Mouse (Mus musculus) left cerebral cortex, adult 9 months (tissue): ENCODE data around the gene Mphosph6.

Source experiments
- DNase-seq, 2 experiments: peaks; one replicate each; pipeline ENCODE4 v3.0.0; 2022; ENCODE audit warnings: low spot score in 2 of 2

Gene Mphosph6

DNA sequence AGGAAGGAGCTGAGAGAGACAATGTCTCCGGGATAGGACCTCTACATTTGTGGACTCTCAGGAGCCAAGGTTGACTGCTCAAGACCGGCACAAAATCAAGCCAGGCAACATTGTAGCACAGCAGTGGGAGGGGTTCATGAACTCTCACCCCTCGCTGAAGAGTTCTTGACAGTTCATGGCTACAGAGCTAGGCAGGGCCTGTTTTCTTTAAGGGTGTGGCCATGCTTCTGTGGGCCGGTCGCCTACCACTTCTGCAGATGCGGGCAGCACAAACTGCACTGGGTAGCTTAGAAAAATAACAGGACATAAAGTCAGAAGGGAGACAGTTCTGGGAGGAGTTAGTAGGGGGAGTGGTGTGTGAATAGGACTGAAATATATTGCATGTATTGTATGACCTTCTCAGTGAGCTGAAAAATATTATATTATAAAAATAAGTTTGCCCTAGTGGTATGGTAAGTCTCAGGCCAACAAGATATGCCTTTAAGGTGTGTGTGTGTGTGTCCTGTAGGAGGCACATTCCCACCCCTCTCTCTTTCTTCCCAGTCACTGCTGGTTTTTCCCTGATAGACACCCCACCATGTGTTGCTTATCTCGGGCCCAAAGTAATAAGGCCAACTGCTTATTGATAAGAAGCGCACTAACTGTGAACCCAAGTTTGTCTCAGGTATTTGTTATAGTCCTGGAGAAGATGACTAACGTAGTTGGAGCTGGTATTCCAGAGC is 30.5 kb downstream of the Mphosph6 start:
- DNase-seq = no peak

DNA sequence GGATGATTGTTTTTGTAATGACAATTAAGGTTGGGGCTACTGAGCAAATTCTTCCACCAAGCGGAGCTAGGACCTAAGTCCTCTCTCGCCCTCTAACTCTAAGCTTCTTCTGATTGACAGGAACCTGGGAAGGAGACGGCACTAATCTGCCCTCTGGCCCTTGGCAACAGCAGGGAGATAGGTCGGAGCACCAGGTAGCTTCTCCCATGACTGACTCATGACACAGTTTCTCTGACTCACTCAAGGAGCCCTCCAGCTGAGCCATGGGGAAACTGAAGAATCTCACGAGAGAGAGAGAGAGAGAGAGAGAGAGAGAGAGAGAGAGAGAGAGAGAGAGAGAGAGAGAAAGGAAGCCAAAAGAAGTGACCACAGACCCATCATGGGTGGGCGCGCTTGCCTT is 32.8 kb downstream of the Mphosph6 start:
- DNase-seq = no peak

DNA sequence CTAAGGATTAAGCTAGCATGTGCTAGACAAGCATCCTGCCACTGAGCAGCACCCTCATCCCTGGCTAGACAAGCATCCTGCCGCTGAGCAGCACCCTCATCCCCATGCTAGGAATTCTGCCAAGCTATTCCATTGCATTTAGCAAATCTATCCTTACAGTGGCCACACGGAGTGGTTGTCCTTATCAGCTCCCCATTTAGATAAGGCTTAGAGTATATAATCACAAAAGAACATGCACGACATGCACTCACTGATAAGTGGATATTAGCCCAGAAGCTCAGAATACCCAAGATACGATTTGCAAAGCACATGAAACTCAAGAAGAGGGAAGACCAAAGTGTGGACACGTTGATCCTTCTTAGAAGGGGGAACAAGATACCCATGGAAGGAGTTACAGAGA is 35.8 kb downstream of the Mphosph6 start:
- DNase-seq = no peak

DNA sequence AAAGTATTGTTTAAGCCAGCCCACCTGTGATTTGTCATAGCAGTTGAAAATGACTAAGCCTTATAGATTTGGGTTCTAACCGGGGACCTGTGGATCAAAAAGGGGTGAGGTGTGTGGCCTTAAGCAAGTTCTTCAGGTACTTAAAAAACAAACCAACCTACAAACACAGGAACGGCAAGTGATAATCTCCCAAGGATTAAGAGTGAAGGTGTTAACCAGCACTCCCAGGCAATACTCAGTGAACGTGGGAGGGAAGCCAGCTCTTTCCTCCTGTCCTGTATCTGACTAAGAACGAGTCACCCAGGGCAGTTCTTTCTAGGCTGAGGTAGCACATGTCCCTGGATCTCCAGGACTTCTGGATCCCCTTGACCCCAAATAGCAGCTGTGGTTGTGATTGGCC is 37.1 kb downstream of the Mphosph6 start:
- DNase-seq = no peak

DNA sequence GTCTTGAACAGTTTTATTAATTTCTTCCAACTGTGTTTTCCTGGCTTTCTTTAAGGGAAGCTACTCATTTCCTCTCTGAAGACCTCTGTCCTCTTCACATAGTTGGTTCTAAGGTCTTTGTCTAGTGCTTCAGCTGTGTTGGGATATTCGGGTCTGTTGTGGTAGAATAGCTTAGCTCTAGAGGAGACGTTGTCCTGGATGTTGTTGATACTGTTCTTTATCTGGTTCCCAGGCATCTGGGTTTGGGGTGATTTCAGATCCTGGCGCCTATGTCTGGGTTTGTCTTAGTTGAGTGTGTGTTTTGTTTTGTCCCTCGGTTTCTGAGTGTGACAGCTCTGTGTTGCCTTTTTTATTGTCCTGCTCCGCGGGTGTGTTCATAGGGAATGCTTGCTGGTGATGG is 39.0 kb downstream of the Mphosph6 start:
- DNase-seq = no peak

DNA sequence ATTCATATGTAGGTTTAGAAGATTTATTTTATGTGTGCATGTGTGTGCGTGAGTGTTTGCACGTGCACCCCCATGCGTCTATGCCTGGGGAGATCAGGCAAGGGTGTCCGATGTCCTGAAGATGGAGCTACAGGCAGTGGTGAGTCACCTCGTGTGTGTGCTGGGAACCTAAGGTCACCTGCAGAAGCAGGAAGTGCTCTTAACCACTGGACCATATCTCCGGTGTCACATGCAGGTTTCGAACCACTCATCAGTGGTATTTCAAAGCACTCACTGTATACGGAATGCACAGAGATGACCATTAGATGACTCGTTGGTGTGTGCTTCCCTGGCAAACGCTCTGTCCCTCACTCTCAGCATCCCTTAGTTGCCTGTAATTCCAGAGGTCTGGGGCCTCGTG is 43.8 kb downstream of the Mphosph6 start:
- DNase-seq = no peak

DNA sequence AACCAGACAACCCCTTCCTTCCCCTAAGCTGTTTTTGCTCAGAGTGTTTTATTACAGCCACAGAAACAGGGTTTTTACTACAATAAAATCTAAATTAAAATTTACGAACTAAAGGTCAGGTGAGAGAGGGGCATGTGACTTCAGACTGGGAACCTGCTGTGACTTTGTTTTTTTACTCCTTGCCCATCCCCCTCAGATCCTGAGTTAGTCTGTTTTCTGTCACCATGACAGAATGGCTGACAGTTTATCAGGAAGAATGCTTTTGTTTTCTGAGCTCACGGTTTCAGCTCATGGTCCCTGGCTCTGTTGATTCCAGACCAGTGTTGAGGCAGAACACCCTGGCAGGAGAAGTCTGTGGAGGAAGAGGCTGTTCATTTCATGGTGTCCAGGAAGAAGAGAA is 52.3 kb downstream of the Mphosph6 start:
- no peak for DNase-seq

DNA sequence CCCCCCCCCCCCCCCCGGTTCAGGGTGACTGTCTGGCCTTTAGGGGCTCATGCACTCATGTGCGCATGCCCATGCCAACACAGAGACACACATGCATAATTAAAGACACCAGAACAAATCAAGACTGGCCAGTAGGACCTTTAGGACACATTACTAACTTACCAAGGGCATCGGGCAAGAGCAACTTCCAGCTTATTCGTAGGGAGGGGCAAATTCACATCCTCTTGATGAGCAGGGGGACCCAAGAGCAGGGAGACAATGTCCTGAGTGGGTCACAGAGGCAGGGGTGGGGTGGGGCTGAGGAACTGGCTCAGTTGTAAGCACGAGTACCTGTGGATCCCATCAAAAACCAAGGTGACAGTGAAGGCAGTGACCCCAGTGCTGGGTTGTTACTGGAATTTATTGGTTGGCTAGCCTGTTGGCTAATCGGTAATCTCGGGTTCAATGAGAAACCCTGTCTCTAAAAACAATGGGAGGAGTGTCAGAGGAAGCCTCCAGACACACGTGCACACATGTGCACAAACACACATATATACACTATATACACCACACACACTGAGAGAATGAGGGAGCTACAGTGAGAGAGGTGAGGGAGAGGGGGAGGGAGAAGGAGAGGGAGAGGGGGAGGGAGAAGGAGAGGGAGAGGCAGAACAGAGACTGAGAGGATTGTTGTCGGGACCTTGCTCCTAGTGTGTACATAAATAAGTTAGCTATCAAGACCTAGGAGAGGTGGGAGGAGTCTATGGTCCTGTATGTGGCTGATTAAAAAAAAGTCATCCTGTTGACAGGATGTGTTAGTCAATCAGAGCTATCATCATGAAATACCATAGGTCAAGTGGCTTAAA is 53.6 kb downstream of the Mphosph6 start:
- no peak for DNase-seq

DNA sequence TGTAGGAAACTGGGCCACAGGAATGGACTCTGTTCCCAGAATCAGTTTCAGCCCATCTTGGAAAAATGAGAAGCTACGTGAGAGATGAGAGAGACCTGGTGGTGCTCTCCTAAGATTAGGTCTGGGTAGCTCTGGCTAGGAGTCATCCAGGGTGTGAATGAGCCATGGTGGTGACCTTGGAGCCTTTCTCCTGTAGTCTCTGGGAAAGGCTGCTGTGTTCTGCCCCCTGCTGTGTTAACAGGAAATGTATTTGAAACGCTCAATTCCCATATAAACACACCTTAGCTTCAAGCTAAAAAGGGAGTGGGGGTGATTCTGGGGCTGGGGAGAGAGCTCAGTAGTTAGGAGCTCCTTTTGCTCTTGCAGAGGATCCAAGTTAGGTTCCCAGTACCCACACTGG is 54.3 kb downstream of the Mphosph6 start:
- DNase-seq = no peak

DNA sequence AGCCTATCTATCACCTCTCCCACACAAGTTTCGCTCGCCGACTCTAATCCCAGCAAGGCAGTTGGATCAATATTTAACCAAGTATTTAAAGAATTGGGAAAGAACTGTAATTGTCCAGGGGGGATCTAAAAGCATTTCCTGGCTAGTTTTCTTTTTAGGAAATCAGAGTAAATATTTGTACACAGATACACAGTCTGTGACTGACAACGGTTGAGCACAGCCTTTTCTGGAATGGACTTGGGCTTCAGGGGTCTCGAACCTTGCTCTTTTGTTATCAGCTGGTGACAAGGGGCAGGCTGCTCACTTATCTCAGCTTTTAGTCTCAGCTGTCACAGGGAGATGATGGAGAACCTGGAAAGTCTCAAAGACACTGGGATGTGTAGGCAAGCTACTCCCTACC is 55.1 kb downstream of the Mphosph6 start:
- no peak for DNase-seq

DNA sequence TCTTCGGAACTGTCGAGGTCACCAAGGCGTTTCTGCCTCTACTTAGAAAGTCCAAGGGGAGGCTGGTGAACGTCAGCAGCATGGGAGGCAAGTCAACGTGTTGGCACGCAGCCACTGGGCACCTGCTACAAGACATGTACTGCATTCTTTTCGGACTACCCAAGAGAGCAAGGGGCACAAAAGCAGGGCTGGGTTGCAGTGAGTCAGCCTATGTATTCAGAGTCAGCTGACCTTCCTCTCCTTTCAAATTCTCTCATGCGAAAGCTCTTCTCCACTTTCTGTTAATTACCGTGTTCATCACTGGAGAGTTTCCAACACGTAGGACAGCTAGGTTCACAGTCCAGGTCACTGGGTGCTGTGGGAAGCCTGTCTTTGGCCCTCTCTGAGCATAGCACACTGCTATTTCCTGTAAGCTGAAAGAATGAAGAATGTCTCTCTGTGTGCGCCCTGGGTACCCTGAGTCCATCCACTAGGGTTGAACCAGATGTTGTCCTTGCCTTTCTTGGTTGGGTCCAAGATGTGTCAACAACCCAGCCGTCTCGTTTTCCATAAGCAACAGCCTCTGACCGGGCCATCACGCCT is 59.2 kb downstream of the Mphosph6 start:
- no peak for DNase-seq
